Mouse (Mus musculus): Measurements from ENCODE around the gene Dnah8. TPM values are rescaled to one million over a fixed set of nuclear protein-coding genes. Genes with fewer than 3 reads are reported as not detected.
"Not testable (repeated sequence)": the region's sequence is repeated elsewhere in the genome, so short reads cannot be mapped to it uniquely, and the experiment has no call there.

Dnah8 gene
- total RNA-seq, 2 experiments from 2014 or later: 0.11 TPM; not detected in 1

- no peak for DNase-seq
- peak overlapping the region; percentile 80 for H3K4me3 ChIP-seq
- TF ChIP-seq CTCF (IDR thresholded peaks at IDR 0.05): no peak
- peak overlapping the region; percentile 97 for H3K27ac ChIP-seq
- intact Hi-C loops (cut with DNase I): loop anchor here (2.0 kb wide), 1 partner anchor 35 kb away; the partner anchor contains the start of gene Btbd9
Measured at GRCm38 (mm10) chr17:30611221-30612074, 12.7 kb upstream of the Dnah8 start.

GRCm38 (mm10) chr17:30612075-30612859 is 11.9 kb upstream of the Dnah8 start:
- intact Hi-C loops (cut with DNase I): loop anchor here (2.0 kb wide), 1 partner anchor 35 kb away; the partner anchor contains the start of gene Btbd9
- peak overlapping the region; percentile 80 for H3K4me3 ChIP-seq
- peak; percentile 100 for DNase-seq
- TF ChIP-seq CTCF (IDR thresholded peaks at IDR 0.05): peak; percentile 30; the same call in 1 of the 2 replicates
- H3K27ac ChIP-seq: peak overlapping the region; percentile 97

- Histone ChIP-seq H3K4me3 (no peak overlapping the region), H3K27ac (no peak overlapping the region)
- no peak for DNase-seq
- intact Hi-C loops (cut with DNase I): loop anchor here (2.0 kb wide), 1 partner anchor 37 kb away; the partner anchor contains the start of gene Btbd9
- no peak for TF ChIP-seq CTCF (IDR thresholded peaks at IDR 0.05)
Measured at GRCm38 (mm10) chr17:30613350-30613749, 10.8 kb upstream of the Dnah8 start.

DNA sequence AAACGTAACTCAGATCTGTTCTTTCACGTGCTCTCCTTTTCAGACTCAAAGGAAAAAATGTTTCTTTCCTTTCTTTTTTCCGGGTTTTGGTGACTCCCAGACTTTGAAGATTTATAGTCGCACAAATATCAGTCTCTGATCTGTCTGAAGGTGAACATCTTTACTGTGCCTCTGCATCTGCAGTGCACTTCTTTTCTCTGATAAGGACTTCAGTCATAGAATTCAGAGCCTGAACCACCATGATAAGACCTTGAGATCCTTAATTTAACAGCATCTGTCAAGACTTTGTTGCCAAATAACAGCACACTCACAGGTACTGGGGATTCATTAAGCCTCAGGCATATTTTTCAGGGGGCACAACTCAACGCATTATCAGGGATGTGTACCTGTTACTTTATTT is 8.0 kb upstream of the Dnah8 start:
- intact Hi-C loops (cut with DNase I): no loop called here
- no peak overlapping the region for H3K27ac ChIP-seq
- H3K4me3 ChIP-seq: no peak overlapping the region
- no peak for DNase-seq
- no peak for TF ChIP-seq CTCF (IDR thresholded peaks at IDR 0.05)

GRCm38 (mm10) chr17:30618136-30618891 is 5.8 kb upstream of the Dnah8 start:
- DNase-seq: no peak
- no peak overlapping the region for H3K27ac ChIP-seq
- intact Hi-C loops (cut with DNase I): no loop called here
- TF ChIP-seq CTCF (IDR thresholded peaks at IDR 0.05): no peak
- no peak overlapping the region for H3K4me3 ChIP-seq

GRCm38 (mm10) chr17:30619153-30619552 is 5.0 kb upstream of the Dnah8 start:
- no peak for DNase-seq
- Histone ChIP-seq H3K4me3 (no peak overlapping the region), H3K27ac (no peak overlapping the region)
- no peak for TF ChIP-seq CTCF (IDR thresholded peaks at IDR 0.05)
- intact Hi-C loops (cut with DNase I): no loop called here

GRCm38 (mm10) chr17:30620548-30620947 is 3.6 kb upstream of the Dnah8 start:
- intact Hi-C loops (cut with DNase I): no loop called here
- no peak overlapping the region for H3K27ac ChIP-seq
- no peak for TF ChIP-seq CTCF (IDR thresholded peaks at IDR 0.05)

GRCm38 (mm10) chr17:30621450-30621849 is 2.7 kb upstream of the Dnah8 start:
- H3K4me3 ChIP-seq: no peak overlapping the region
- TF ChIP-seq CTCF (IDR thresholded peaks at IDR 0.05): no peak
- intact Hi-C loops (cut with DNase I): no loop called here
- no peak overlapping the region for H3K27ac ChIP-seq
- no peak for DNase-seq

More at GRCm38 (mm10) chr17:30620548-30620947, 3.6 kb upstream of the Dnah8 start:
- no peak overlapping the region for H3K4me3 ChIP-seq
- no peak for DNase-seq

GRCm38 (mm10) chr17:30623200-30623599 is 954 bp upstream of the Dnah8 start:
- no peak for TF ChIP-seq CTCF (IDR thresholded peaks at IDR 0.05)
- intact Hi-C loops (cut with DNase I): no loop called here
- H3K4me3 ChIP-seq: no peak overlapping the region
- no peak overlapping the region for H3K27ac ChIP-seq
- no peak for DNase-seq

GRCm38 (mm10) chr17:30626719-30627118 is 2.6 kb downstream of the Dnah8 start, which contains the start of gene Glo1:
TSS of gene Glo1 (minus strand) at chr17:30626871.
- H3K27ac ChIP-seq; intact Hi-C loops (cut with DNase I); DNase-seq; H3K4me3 ChIP-seq: not testable (repeated sequence)

DNA sequence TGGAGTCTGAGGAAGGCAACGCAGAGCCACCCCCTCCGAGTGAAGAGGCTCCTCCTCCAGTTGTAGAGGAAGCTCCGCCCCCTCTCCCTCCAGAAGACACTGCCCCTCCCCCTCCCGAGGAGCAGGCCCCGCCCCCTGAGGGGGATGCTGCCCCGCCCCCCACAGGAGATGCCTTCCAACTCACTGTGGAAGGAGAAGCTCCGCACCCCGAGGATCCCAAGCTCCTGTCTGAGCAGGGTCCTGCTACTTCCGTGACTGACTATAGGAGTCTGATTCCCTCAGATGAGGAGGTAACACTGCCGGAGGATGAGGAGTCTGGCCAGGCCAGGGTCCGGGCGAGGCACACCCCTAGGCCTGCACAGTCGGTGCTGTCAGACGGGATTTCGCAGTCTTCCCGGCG is 11.2 kb downstream of the Dnah8 start:
- no peak overlapping the region for H3K27ac ChIP-seq
- intact Hi-C loops (cut with DNase I): no loop called here
- H3K4me3 ChIP-seq: no peak overlapping the region
- no peak for TF ChIP-seq CTCF (IDR thresholded peaks at IDR 0.05)
- no peak for DNase-seq

- intact Hi-C loops (cut with DNase I): no loop called here
- H3K27ac ChIP-seq: no peak overlapping the region
- no peak for TF ChIP-seq CTCF (IDR thresholded peaks at IDR 0.05)
- no peak overlapping the region for H3K4me3 ChIP-seq
- DNase-seq: no peak
Measured at GRCm38 (mm10) chr17:30637714-30638113, 13.6 kb downstream of the Dnah8 start.

Data from gastrocnemius, adult 2 months (tissue).